Mouse (Mus musculus): Measurements from ENCODE around the gene Drp2. TPM values are rescaled to one million over a fixed set of nuclear protein-coding genes. Genes with fewer than 3 reads are reported as not detected.
A peak's percentile ranks its signal among the peaks of the same experiment; 100 is the strongest.

Drp2 gene
- polyA plus RNA-seq, 1 experiment from 2014 or later: 0.46 TPM

- no peaks in the 10 kb centered on the region for H3K4me1 ChIP-seq (ENCODE audit: control insufficient read depth in 2 of 2, insufficient read depth in 2 of 2, low read length in 2 of 2)
- H3K4me2 ChIP-seq (ENCODE audit: low read length): no peak overlapping the region
- WGBS: 54% methylated on average over 2 of the region's 2 CpGs
Measured at GRCm38 (mm10) chrX:134398972-134399371, 5.4 kb upstream of the Drp2 start.

GRCm38 (mm10) chrX:134404584-134404955 is 219 bp downstream of the Drp2 start:
- peak overlapping the region; percentile 36 to 48 for H3K4me3 ChIP-seq (ENCODE audit: control insufficient read depth in 1 of 2, insufficient read depth in 1 of 2, low read depth in 1 of 2, low read length in 2 of 2)
- H3K9me3 ChIP-seq (ENCODE audit: control insufficient read depth, low read length): no peaks in the 10 kb centered on the region
- H3K4me2 ChIP-seq (ENCODE audit: low read length): peak overlapping the region; percentile 67
- peak overlapping the region; percentile 34; the same call in 1 of the 2 replicates for H3K9ac ChIP-seq (ENCODE audit: low read length)
- H3K4me1 ChIP-seq (ENCODE audit: control insufficient read depth in 2 of 2, insufficient read depth in 2 of 2, low read length in 2 of 2): no peaks in the 10 kb centered on the region; a peak in 1 of 4 replicates
- WGBS: 29% methylated on average over 12 of the region's 14 CpGs
- H3K27ac ChIP-seq (replicated peaks in 1 of 2; ENCODE audit: control insufficient read depth in 1 of 2, insufficient read depth in 1 of 2, low read depth in 2 of 2, low read length in 2 of 2): no peak overlapping the region
- ATAC-seq (ENCODE audit: insufficient number of reproducible peaks, insufficient read depth, low FRiP score, low read depth): no peak
- no peaks in the 10 kb centered on the region for H3K27me3 ChIP-seq (ENCODE audit: control insufficient read depth, insufficient read depth, low read length)
- H3K36me3 ChIP-seq (ENCODE audit: control insufficient read depth, insufficient read depth, low read length): no peaks in the 10 kb centered on the region

More at GRCm38 (mm10) chrX:134398972-134399371, 5.4 kb upstream of the Drp2 start:
- Histone ChIP-seq H3K36me3 (ENCODE audit: control insufficient read depth, insufficient read depth, low read length) (no peaks in the 10 kb centered on the region), H3K9ac (ENCODE audit: low read length) (no peak overlapping the region), H3K27me3 (ENCODE audit: control insufficient read depth, insufficient read depth, low read length) (no peaks in the 10 kb centered on the region), H3K4me3 (ENCODE audit: control insufficient read depth in 1 of 2, insufficient read depth in 1 of 2, low read depth in 1 of 2, low read length in 2 of 2) (no peak overlapping the region), H3K9me3 (ENCODE audit: control insufficient read depth, low read length) (no peaks in the 10 kb centered on the region), H3K27ac (replicated peaks in 1 of 2; ENCODE audit: control insufficient read depth in 1 of 2, insufficient read depth in 1 of 2, low read depth in 2 of 2, low read length in 2 of 2) (no peak overlapping the region)
- ATAC-seq (ENCODE audit: insufficient number of reproducible peaks, insufficient read depth, low FRiP score, low read depth): no peak

- 80% methylated on average over 6 of the region's 6 CpGs for WGBS
- Histone ChIP-seq H3K36me3 (ENCODE audit: control insufficient read depth, insufficient read depth, low read length) (no peaks in the 10 kb centered on the region), H3K27me3 (ENCODE audit: control insufficient read depth, insufficient read depth, low read length) (no peaks in the 10 kb centered on the region), H3K27ac (replicated peaks in 1 of 2; ENCODE audit: control insufficient read depth in 1 of 2, insufficient read depth in 1 of 2, low read depth in 2 of 2, low read length in 2 of 2) (no peak overlapping the region), H3K9me3 (ENCODE audit: control insufficient read depth, low read length) (no peaks in the 10 kb centered on the region), H3K4me1 (ENCODE audit: control insufficient read depth in 2 of 2, insufficient read depth in 2 of 2, low read length in 2 of 2) (no peaks in the 10 kb centered on the region; a peak in 1 of 4 replicates), H3K4me2 (ENCODE audit: low read length) (no peak overlapping the region), H3K4me3 (ENCODE audit: control insufficient read depth in 1 of 2, insufficient read depth in 1 of 2, low read depth in 1 of 2, low read length in 2 of 2) (no peak overlapping the region), H3K9ac (ENCODE audit: low read length) (no peak overlapping the region)
- no peak for ATAC-seq (ENCODE audit: insufficient number of reproducible peaks, insufficient read depth, low FRiP score, low read depth)
Measured at GRCm38 (mm10) chrX:134409354-134409900, 5.1 kb downstream of the Drp2 start.

- H3K4me3 ChIP-seq (ENCODE audit: control insufficient read depth in 1 of 2, insufficient read depth in 1 of 2, low read depth in 1 of 2, low read length in 2 of 2): no peak overlapping the region
- H3K27me3 ChIP-seq (ENCODE audit: control insufficient read depth, insufficient read depth, low read length): no peaks in the 10 kb centered on the region
- no peak for ATAC-seq (ENCODE audit: insufficient number of reproducible peaks, insufficient read depth, low FRiP score, low read depth)
- no peaks in the 10 kb centered on the region for H3K4me1 ChIP-seq (ENCODE audit: control insufficient read depth in 2 of 2, insufficient read depth in 2 of 2, low read length in 2 of 2)
- WGBS: 61% methylated on average over 1 of the region's 1 CpGs
- no peaks in the 10 kb centered on the region for H3K36me3 ChIP-seq (ENCODE audit: control insufficient read depth, insufficient read depth, low read length)
- H3K9ac ChIP-seq (ENCODE audit: low read length): no peak overlapping the region
- H3K9me3 ChIP-seq (ENCODE audit: control insufficient read depth, low read length): no peaks in the 10 kb centered on the region
- no peak overlapping the region for H3K4me2 ChIP-seq (ENCODE audit: low read length)
- H3K27ac ChIP-seq (replicated peaks in 1 of 2; ENCODE audit: control insufficient read depth in 1 of 2, insufficient read depth in 1 of 2, low read depth in 2 of 2, low read length in 2 of 2): no peak overlapping the region
Measured at GRCm38 (mm10) chrX:134412096-134412495, 7.7 kb downstream of the Drp2 start.

GRCm38 (mm10) chrX:134420097-134420496 is 15.7 kb downstream of the Drp2 start:
- Histone ChIP-seq H3K4me2 (ENCODE audit: low read length) (no peak overlapping the region), H3K27me3 (ENCODE audit: control insufficient read depth, insufficient read depth, low read length) (no peaks in the 10 kb centered on the region), H3K9me3 (ENCODE audit: control insufficient read depth, low read length) (no peaks in the 10 kb centered on the region), H3K4me3 (ENCODE audit: control insufficient read depth in 1 of 2, insufficient read depth in 1 of 2, low read depth in 1 of 2, low read length in 2 of 2) (no peak overlapping the region), H3K36me3 (ENCODE audit: control insufficient read depth, insufficient read depth, low read length) (no peaks in the 10 kb centered on the region), H3K9ac (ENCODE audit: low read length) (no peak overlapping the region), H3K27ac (replicated peaks in 1 of 2; ENCODE audit: control insufficient read depth in 1 of 2, insufficient read depth in 1 of 2, low read depth in 2 of 2, low read length in 2 of 2) (no peak overlapping the region), H3K4me1 (ENCODE audit: control insufficient read depth in 2 of 2, insufficient read depth in 2 of 2, low read length in 2 of 2) (no peaks in the 10 kb centered on the region)
- ATAC-seq (ENCODE audit: insufficient number of reproducible peaks, insufficient read depth, low FRiP score, low read depth): no peak
- 78% methylated on average over 5 of the region's 5 CpGs for WGBS

GRCm38 (mm10) chrX:134424263-134424662 is 19.9 kb downstream of the Drp2 start:
- no peak overlapping the region for H3K9ac ChIP-seq (ENCODE audit: low read length)
- H3K4me3 ChIP-seq (ENCODE audit: control insufficient read depth in 1 of 2, insufficient read depth in 1 of 2, low read depth in 1 of 2, low read length in 2 of 2): no peak overlapping the region
- no peaks in the 10 kb centered on the region for H3K36me3 ChIP-seq (ENCODE audit: control insufficient read depth, insufficient read depth, low read length)
- WGBS: 97% methylated on average over 5 of the region's 5 CpGs
- no peak overlapping the region for H3K27ac ChIP-seq (replicated peaks in 1 of 2; ENCODE audit: control insufficient read depth in 1 of 2, insufficient read depth in 1 of 2, low read depth in 2 of 2, low read length in 2 of 2)
- no peaks in the 10 kb centered on the region for H3K27me3 ChIP-seq (ENCODE audit: control insufficient read depth, insufficient read depth, low read length)
- no peak for ATAC-seq (ENCODE audit: insufficient number of reproducible peaks, insufficient read depth, low FRiP score, low read depth)
- no peaks in the 10 kb centered on the region for H3K9me3 ChIP-seq (ENCODE audit: control insufficient read depth, low read length)
- H3K4me1 ChIP-seq (ENCODE audit: control insufficient read depth in 2 of 2, insufficient read depth in 2 of 2, low read length in 2 of 2): peaks cover 3% of the 10 kb centered on the region in 2 experiments; a peak in 1 of 4 replicates
- H3K4me2 ChIP-seq (ENCODE audit: low read length): no peak overlapping the region

- Histone ChIP-seq H3K9me3 (ENCODE audit: control insufficient read depth, low read length) (no peaks in the 10 kb centered on the region), H3K27me3 (ENCODE audit: control insufficient read depth, insufficient read depth, low read length) (no peaks in the 10 kb centered on the region), H3K27ac (replicated peaks in 1 of 2; ENCODE audit: control insufficient read depth in 1 of 2, insufficient read depth in 1 of 2, low read depth in 2 of 2, low read length in 2 of 2) (no peak overlapping the region), H3K4me1 (ENCODE audit: control insufficient read depth in 2 of 2, insufficient read depth in 2 of 2, low read length in 2 of 2) (peaks cover 3% of the 10 kb centered on the region in 2 experiments; a peak in 1 of 4 replicates), H3K4me2 (ENCODE audit: low read length) (no peak overlapping the region), H3K4me3 (ENCODE audit: control insufficient read depth in 1 of 2, insufficient read depth in 1 of 2, low read depth in 1 of 2, low read length in 2 of 2) (no peak overlapping the region), H3K9ac (ENCODE audit: low read length) (no peak overlapping the region), H3K36me3 (ENCODE audit: control insufficient read depth, insufficient read depth, low read length) (no peaks in the 10 kb centered on the region)
- WGBS: 54% methylated on average over 10 of the region's 10 CpGs
- no peak for ATAC-seq (ENCODE audit: insufficient number of reproducible peaks, insufficient read depth, low FRiP score, low read depth)
Measured at GRCm38 (mm10) chrX:134425798-134426197, 21.4 kb downstream of the Drp2 start.

GRCm38 (mm10) chrX:134426819-134427218 is 22.5 kb downstream of the Drp2 start:
- ATAC-seq (ENCODE audit: insufficient number of reproducible peaks, insufficient read depth, low FRiP score, low read depth): 0 out of 2 replicates have a peak, but pooled peaks have one; percentile 13
- H3K4me1 ChIP-seq (ENCODE audit: control insufficient read depth in 2 of 2, insufficient read depth in 2 of 2, low read length in 2 of 2): peaks cover 3% of the 10 kb centered on the region in 2 experiments; a peak in 1 of 4 replicates
- H3K27ac ChIP-seq (replicated peaks in 1 of 2; ENCODE audit: control insufficient read depth in 1 of 2, insufficient read depth in 1 of 2, low read depth in 2 of 2, low read length in 2 of 2): no peak overlapping the region
- no peak overlapping the region for H3K9ac ChIP-seq (ENCODE audit: low read length)
- no peak overlapping the region for H3K4me3 ChIP-seq (ENCODE audit: control insufficient read depth in 1 of 2, insufficient read depth in 1 of 2, low read depth in 1 of 2, low read length in 2 of 2)
- H3K9me3 ChIP-seq (ENCODE audit: control insufficient read depth, low read length): no peaks in the 10 kb centered on the region
- no peaks in the 10 kb centered on the region for H3K27me3 ChIP-seq (ENCODE audit: control insufficient read depth, insufficient read depth, low read length)
- no peaks in the 10 kb centered on the region for H3K36me3 ChIP-seq (ENCODE audit: control insufficient read depth, insufficient read depth, low read length)
- 44% methylated on average over 6 of the region's 6 CpGs for WGBS
- no peak overlapping the region for H3K4me2 ChIP-seq (ENCODE audit: low read length)

All from heart, embryonic 14.5 days (tissue).